Comparison of ENCODE assay signal across 7 mouse cellular contexts in genomic region chr2:69789429-69790069, GRCm38 (mm10). TPM values are rescaled to one million over a fixed set of nuclear protein-coding genes. Genes with fewer than 3 reads are reported as not detected.
A peak's percentile ranks its signal among the peaks of the same experiment; 100 is the strongest.
DNase-seq lines count a peak whose midpoint lies in the region; ATAC-seq lines count a peak whose summit lies in the region.

Gene Ccdc173, minus strand, starts transcription at chr2:69789575.
Gene Phospho2, plus strand, starts transcription at chr2:69789623.

- 2% methylated on average over 48 of the region's 48 CpGs for WGBS in embryonic facial prominence, embryonic 12.5 days
- WGBS in limb, embryonic 11.5 days: 1% methylated on average over 48 of the region's 48 CpGs
- WGBS in midbrain, embryonic 14.5 days: 2% methylated on average over 48 of the region's 48 CpGs

- peak; percentile 99 for DNase-seq in adrenal gland, postnatal 25 days
- DNase-seq in heart, adult 11 months: peak; percentile 100
- peak; percentile 97 for DNase-seq in kidney, adult 18-20 months
- peak; percentile 99 for DNase-seq in limb, embryonic 11.5 days (ENCODE audit: low spot score)
- peak; percentile 100 for DNase-seq in midbrain, embryonic 14.5 days
- DNase-seq in spleen, adult 18-20 months: peak; percentile 96

- H3K4me3 ChIP-seq in embryonic facial prominence, embryonic 12.5 days: peak within 1 kb of the TSS; percentile 57
- H3K4me3 ChIP-seq in limb, embryonic 11.5 days (ENCODE audit: low read depth, low read length): peak within 1 kb of the TSS; percentile 59
- peak within 1 kb of the TSS; percentile 57 for H3K4me3 ChIP-seq in midbrain, embryonic 14.5 days (replicated peaks; ENCODE audit: low read depth, low read length)

- peak within 1 kb of the TSS; percentile 56 for H3K9ac ChIP-seq in embryonic facial prominence, embryonic 12.5 days
- peak within 1 kb of the TSS; percentile 69 for H3K9ac ChIP-seq in limb, embryonic 11.5 days (ENCODE audit: low read length)
- H3K9ac ChIP-seq in midbrain, embryonic 14.5 days (replicated peaks; ENCODE audit: low read length): peak within 1 kb of the TSS; percentile 70

- peaks cover 13% of the 10 kb centered on the region for H3K36me3 ChIP-seq in embryonic facial prominence, embryonic 12.5 days
- peaks cover 2% of the 10 kb centered on the region; the same call in 1 of the 2 replicates for H3K36me3 ChIP-seq in limb, embryonic 11.5 days (ENCODE audit: control insufficient read depth, insufficient read depth, low read length)
- H3K36me3 ChIP-seq in midbrain, embryonic 14.5 days (ENCODE audit: control insufficient read depth, insufficient read depth, low read length): peaks cover 11% of the 10 kb centered on the region

- H3K4me1 ChIP-seq in embryonic facial prominence, embryonic 12.5 days: no peaks in the 10 kb centered on the region
- H3K4me1 ChIP-seq in limb, embryonic 11.5 days (ENCODE audit: control insufficient read depth, insufficient read depth, low read length): no peaks in the 10 kb centered on the region
- H3K4me1 ChIP-seq in midbrain, embryonic 14.5 days (ENCODE audit: control insufficient read depth, insufficient read depth, low read length): peaks cover 7% of the 10 kb centered on the region; the same call in 1 of the 2 replicates

- ATAC-seq in embryonic facial prominence, embryonic 12.5 days (ENCODE audit: insufficient number of reproducible peaks, insufficient read depth, low FRiP score, low TSS enrichment): peak; percentile 94
- ATAC-seq in limb, embryonic 11.5 days (ENCODE audit: insufficient number of reproducible peaks, low FRiP score, low TSS enrichment, low read depth): peak; percentile 92
- ATAC-seq in midbrain, embryonic 14.5 days (ENCODE audit: low FRiP score, low TSS enrichment): peak; percentile 97

- H3K27me3 ChIP-seq in embryonic facial prominence, embryonic 12.5 days: no peaks in the 10 kb centered on the region
- no peaks in the 10 kb centered on the region for H3K27me3 ChIP-seq in limb, embryonic 11.5 days (ENCODE audit: control insufficient read depth, insufficient read depth, low read length)
- no peaks in the 10 kb centered on the region for H3K27me3 ChIP-seq in midbrain, embryonic 14.5 days (ENCODE audit: control insufficient read depth, insufficient read depth, low read length)

- peak within 1 kb of the TSS; percentile 61 for H3K27ac ChIP-seq in embryonic facial prominence, embryonic 12.5 days
- no peak within 1 kb of the TSS for H3K27ac ChIP-seq in limb, embryonic 11.5 days (replicated peaks; ENCODE audit: low read depth, low read length)
- peak within 1 kb of the TSS; percentile 91 for H3K27ac ChIP-seq in midbrain, embryonic 14.5 days (replicated peaks; ENCODE audit: low read depth, low read length)

- no peaks in the 10 kb centered on the region for H3K9me3 ChIP-seq in embryonic facial prominence, embryonic 12.5 days
- no peaks in the 10 kb centered on the region for H3K9me3 ChIP-seq in limb, embryonic 11.5 days (ENCODE audit: control insufficient read depth, low read length)
- no peaks in the 10 kb centered on the region for H3K9me3 ChIP-seq in midbrain, embryonic 14.5 days (ENCODE audit: control insufficient read depth, low read length)

- peak within 1 kb of the TSS; percentile 89 for H3K4me2 ChIP-seq in embryonic facial prominence, embryonic 12.5 days (replicated peaks)
- peak within 1 kb of the TSS; percentile 53 for H3K4me2 ChIP-seq in limb, embryonic 11.5 days (ENCODE audit: low read depth, severe bottlenecking)
- H3K4me2 ChIP-seq in midbrain, embryonic 14.5 days (ENCODE audit: low read length): peak within 1 kb of the TSS; percentile 68

RNA-seq across cellular contexts. Expression of gene Ccdc173, which starts in this region (rescaled TPM):
- total RNA-seq in adrenal gland, postnatal 25 days (2021): 2.2 and 2.7 TPM in 2 replicates
- polyA plus RNA-seq in embryonic facial prominence, embryonic 12.5 days (2016; fragmentation: Nextera tagmentation; extraction: Ambion mirVana): 2.2 TPM in 2 replicates
- 2.2 and 3.0 TPM in 2 replicates for polyA plus RNA-seq in limb, embryonic 11.5 days (2014; fragmentation: Nextera tagmentation; extraction: Ambion mirVana)
- polyA plus RNA-seq in midbrain, embryonic 14.5 days (2014; fragmentation: Nextera tagmentation; extraction: Ambion mirVana): 2.5 and 3.0 TPM in 2 replicates

RNA-seq across cellular contexts. Expression of gene Phospho2, which starts in this region (rescaled TPM):
- total RNA-seq in adrenal gland, postnatal 25 days (2021): 22.1 and 24.3 TPM in 2 replicates
- 25.0 and 27.9 TPM in 2 replicates for polyA plus RNA-seq in embryonic facial prominence, embryonic 12.5 days (2016; fragmentation: Nextera tagmentation; extraction: Ambion mirVana)
- polyA plus RNA-seq in limb, embryonic 11.5 days (2014; fragmentation: Nextera tagmentation; extraction: Ambion mirVana): 29.2 and 31.5 TPM in 2 replicates
- polyA plus RNA-seq in midbrain, embryonic 14.5 days (2014; fragmentation: Nextera tagmentation; extraction: Ambion mirVana): 33.4 and 49.4 TPM in 2 replicates
